Mouse (Mus musculus) lung, postnatal 0 days (tissue): ENCODE data around the gene Ttc22.

Source experiments
- CTCF ChIP-seq: IDR thresholded peaks from 2 replicates; pipeline ENCODE4 v1.5.1; 2016; ENCODE audit warnings: antibody characterized with exemption, mild to moderate bottlenecking
- EP300 ChIP-seq: IDR thresholded peaks from 2 replicates; pipeline ENCODE4 v1.6.1; 2016; ENCODE audit warnings: antibody characterized with exemption, mild to moderate bottlenecking, control low read depth

DNA sequence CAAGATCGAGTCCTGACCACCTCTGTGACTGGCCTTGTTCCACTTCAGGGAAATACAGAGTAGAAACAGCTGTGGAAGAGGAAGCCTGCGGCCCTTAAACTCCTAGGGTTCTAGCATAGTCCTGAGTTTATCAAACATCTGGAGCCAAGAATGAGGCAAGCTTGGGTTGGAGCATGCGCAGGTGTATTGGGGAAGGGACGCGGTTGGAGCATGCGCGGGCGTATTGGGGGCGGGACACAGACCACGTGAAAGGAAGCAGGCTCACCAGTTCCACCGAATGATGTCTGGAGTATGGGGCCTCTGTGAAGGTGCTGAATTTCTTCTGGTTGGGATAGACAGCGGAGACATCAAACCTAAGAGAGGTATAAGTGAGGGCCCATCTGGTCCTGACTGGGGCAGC, 6.6 kb upstream of the Ttc22 start:
- TF ChIP-seq CTCF = no peak
- no peak for TF ChIP-seq EP300
